In genomic region chr3:86040286-86041201, GRCm38 (mm10) we compare ENCODE assay signal across 12 mouse cellular contexts. TPM values are rescaled to one million over a fixed set of nuclear protein-coding genes. Genes with fewer than 3 reads are reported as not detected.
DNase-seq lines count a peak whose midpoint lies in the region; ATAC-seq and TF ChIP-seq lines count a peak whose summit lies in the region.
"Had no signal": no experiment of that assay in that cellular context is flagged by ENCODE, and none has a peak within 500 bp of the region (broad histone marks: within the 10 kb centered on the region; RNA-seq: fewer than 3 reads in every experiment).

No protein-coding gene starts in this region.

- no peak for ATAC-seq in heart, embryonic 11.5 days (replicated peaks; ENCODE audit: insufficient number of reproducible peaks, low FRiP score, low TSS enrichment)
- no peak for ATAC-seq in forebrain, postnatal 0 days

- H3K79me2 ChIP-seq in CH12.LX (replicated peaks; ENCODE audit: control insufficient read depth, extremely low read depth, insufficient read depth, poor library complexity, severe bottlenecking): no peaks in the 10 kb centered on the region

- dilution Hi-C loops in CH12.LX (cut with MboI; ENCODE audit: extremely low pct_ligation_motif_present, extremely low pct_unique_long_range_greater_than_20kb, low sequenced_read_pairs): no loop called here

- no peak for TF ChIP-seq CTCF in CH12.LX (conservative IDR thresholded peaks at IDR 0.05 in 1 of 2, IDR thresholded peaks at IDR 0.05 in 1 of 2; ENCODE audit: low read depth in 2 of 2, low read length in 2 of 2)
- TF ChIP-seq CTCF in forebrain, postnatal 0 days (IDR thresholded peaks at IDR 0.05; ENCODE audit: low read depth): no peak

- no peak overlapping the region for H3K27ac ChIP-seq in CH12.LX (ENCODE audit: insufficient read depth, low read depth)
- H3K27ac ChIP-seq in heart, embryonic 11.5 days (ENCODE audit: low read depth, low read length): no peak overlapping the region
- no peak overlapping the region for H3K27ac ChIP-seq in forebrain, postnatal 0 days (ENCODE audit: low read depth, low read length)

- H3K36me3 ChIP-seq in CH12.LX (replicated peaks in 1 of 2; ENCODE audit: control insufficient read depth in 1 of 2, insufficient read depth in 1 of 2, low read length in 1 of 2): no peaks in the 10 kb centered on the region
- H3K36me3 ChIP-seq in heart, embryonic 11.5 days (ENCODE audit: control insufficient read depth, insufficient read depth, low read length): no peaks in the 10 kb centered on the region
- no peaks in the 10 kb centered on the region for H3K36me3 ChIP-seq in forebrain, postnatal 0 days (ENCODE audit: insufficient read depth)

- no peaks in the 10 kb centered on the region; a peak in 1 of 4 replicates for H3K4me1 ChIP-seq in CH12.LX (ENCODE audit: control insufficient read depth in 1 of 2, insufficient read depth in 2 of 2)
- H3K4me1 ChIP-seq in heart, embryonic 11.5 days (ENCODE audit: control insufficient read depth, insufficient read depth, low read length): peaks cover 5% of the 10 kb centered on the region; the same call in 1 of the 2 replicates
- peaks cover 14% of the 10 kb centered on the region for H3K4me1 ChIP-seq in forebrain, postnatal 0 days (ENCODE audit: insufficient read depth)

- H3K9me3 ChIP-seq in CH12.LX (replicated peaks; ENCODE audit: low read length): no peaks in the 10 kb centered on the region
- peaks cover 4% of the 10 kb centered on the region; the same call in 1 of the 2 replicates for H3K9me3 ChIP-seq in heart, embryonic 11.5 days (replicated peaks; ENCODE audit: control insufficient read depth, low read length)
- no peaks in the 10 kb centered on the region for H3K9me3 ChIP-seq in forebrain, postnatal 0 days (ENCODE audit: low read length)

- peak overlapping the region; percentile 48; the same call in 1 of the 2 replicates for H3K9ac ChIP-seq in CH12.LX (ENCODE audit: insufficient read depth, low read depth)
- H3K9ac ChIP-seq in heart, embryonic 11.5 days (ENCODE audit: low read depth, low read length): no peak overlapping the region
- no peak overlapping the region for H3K9ac ChIP-seq in forebrain, postnatal 0 days

- peak overlapping the region; percentile 90 for H3K4me2 ChIP-seq in CH12.LX (ENCODE audit: insufficient read depth, low read depth, poor library complexity, severe bottlenecking)
- peak overlapping the region; percentile 29 for H3K4me2 ChIP-seq in heart, embryonic 11.5 days
- H3K4me2 ChIP-seq in forebrain, postnatal 0 days (ENCODE audit: low read depth): no peak overlapping the region

- TF ChIP-seq RAD21 in CH12.LX (IDR thresholded peaks at IDR 0.05; ENCODE audit: low read depth, low read length): no peak

- no peaks in the 10 kb centered on the region for H3K27me3 ChIP-seq in CH12.LX (replicated peaks)
- H3K27me3 ChIP-seq in heart, embryonic 11.5 days (ENCODE audit: control insufficient read depth, insufficient read depth, low read length): no peaks in the 10 kb centered on the region
- H3K27me3 ChIP-seq in forebrain, postnatal 0 days (ENCODE audit: insufficient read depth, low read length): no peaks in the 10 kb centered on the region

- TF ChIP-seq EP300 in CH12.LX (IDR thresholded peaks at IDR 0.05; ENCODE audit: low read length): peak; percentile 55; the same call in 1 of the 2 replicates

- peak overlapping the region in 1 of 3 experiments; percentile 29 for H3K4me3 ChIP-seq in CH12.LX (replicated peaks in 1 of 3; ENCODE audit: low read depth in 2 of 3, low read length in 2 of 3, poor library complexity in 1 of 3)
- H3K4me3 ChIP-seq in heart, embryonic 11.5 days (ENCODE audit: low read depth, low read length): no peak overlapping the region
- H3K4me3 ChIP-seq in forebrain, postnatal 0 days (ENCODE audit: low read depth, low read length): no peak overlapping the region

- WGBS in heart, embryonic 11.5 days (ENCODE audit: insufficient replicate concordance): 57% methylated on average over 14 of the region's 14 CpGs
- WGBS in forebrain, postnatal 0 days: 72% methylated on average over 14 of the region's 14 CpGs

- TF ChIP-seq POLR2A in CH12.LX (IDR thresholded peaks at IDR 0.05; ENCODE audit: low read depth, low read length): no peak

- in situ Hi-C loops in CH12.LX (cut with MboI; ENCODE audit: low pct_ligation_motif_present, low pct_unique_long_range_greater_than_20kb, low sequenced_read_pairs): no loop called here

- peak; percentile 14 for DNase-seq in adrenal gland, adult 8-10 months
- no peak for DNase-seq in adrenal gland, postnatal 4 days (ENCODE audit: low spot score in 2 of 2)
- DNase-seq in CH12.LX (ENCODE audit: extremely low read depth): no peak
- DNase-seq in kidney, postnatal 4 days: peak; percentile 27 to 53
- no peak for DNase-seq in forebrain, postnatal 0 days
- DNase-seq in layer of hippocampus, postnatal 25 days (ENCODE audit: extremely low spot score in 1 of 2, low spot score in 1 of 2): no peak
- no peak for DNase-seq in MN1 (ENCODE audit: low spot score)
- DNase-seq: B cell, adult 2 months had no signal

TF ChIP-seq in CH12.LX, 34 proteins besides CTCF, POLR2A, EP300 and RAD21:
- TF ChIP-seq ZNF384 (IDR thresholded peaks at IDR 0.05; ENCODE audit: low read depth, low read length) (peak; percentile 49), MXI1 (IDR thresholded peaks at IDR 0.05; ENCODE audit: low read depth, low read length) (peak; percentile 43; the same call in 1 of the 2 replicates), E2F4 (IDR thresholded peaks at IDR 0.05; ENCODE audit: insufficient replicate concordance, low read depth, low read length) (no peak), ZC3H11A (IDR thresholded peaks at IDR 0.05; ENCODE audit: low read depth, low read length) (no peak), CHD1 (IDR thresholded peaks at IDR 0.05; ENCODE audit: low read depth, low read length) (no peak), IRF4 (IDR thresholded peaks at IDR 0.05; ENCODE audit: low read depth, low read length) (peak; percentile 37; the same call in 1 of the 2 replicates), SIN3A (IDR thresholded peaks at IDR 0.05; ENCODE audit: low read length) (peak; percentile 58; the same call in 1 of the 2 replicates), JUN (IDR thresholded peaks at IDR 0.05; ENCODE audit: insufficient read depth, low read depth, low read length) (0 out of 2 replicates have a peak, but pooled peaks have one; percentile 47), CHD2 (IDR thresholded peaks at IDR 0.05; ENCODE audit: low read length) (no peak), ZMIZ1 (IDR thresholded peaks at IDR 0.05; ENCODE audit: low read depth, low read length) (no peak), TBP (conservative IDR thresholded peaks at IDR 0.05; ENCODE audit: low read depth, low read length) (0 out of 2 replicates have a peak, but pooled peaks have one; percentile 46)

RNA-seq across cellular contexts. Expression of gene Prss48, which starts 38.3 kb away (rescaled TPM):
- not detected for total RNA-seq in adrenal gland, adult 8-10 months (2022)
- not detected for total RNA-seq in adrenal gland, postnatal 4 days (2021)
- total RNA-seq in CH12.LX (2012; rRNA removed) (not detected in 2 replicates), CH12.LX (2014; rRNA removed) (not detected in 2 replicates)
- polyA plus RNA-seq in CH12.LX (2012; ENCODE audit: insufficient read length, low read depth): not detected in 2 replicates
- not detected in 2 replicates for polyA plus RNA-seq in heart, embryonic 11.5 days (2014; fragmentation: Nextera tagmentation; extraction: Ambion mirVana)
- not detected in 2 replicates for total RNA-seq in forebrain, postnatal 0 days (2014; rRNA removed)
- polyA plus RNA-seq in forebrain, postnatal 0 days (2015; fragmentation: Nextera tagmentation; extraction: Ambion mirVana): not detected in 2 replicates
- total RNA-seq in layer of hippocampus, postnatal 25 days (2021): not detected
- total RNA-seq: hematopoietic stem cell, adult 5-6 weeks; megakaryocyte-erythroid progenitor cell, adult 5-6 weeks had no signal
- polyA plus RNA-seq: spleen, adult 2 months had no signal

Comparison
In these comparisons a context has a peak if more than half of its experiments do, and no peak if none do; other contexts are left out.
1. DNase-seq: peak in adrenal gland, adult 8-10 months (single experiment) and kidney, postnatal 4 days (2 of 2); none in adrenal gland, postnatal 4 days (0 of 2), CH12.LX (single experiment), forebrain, postnatal 0 days (single experiment), layer of hippocampus, postnatal 25 days (0 of 2) and MN1 (single experiment).